Mouse (Mus musculus): ENCODE results near the gene 1700008O03Rik.

DNA sequence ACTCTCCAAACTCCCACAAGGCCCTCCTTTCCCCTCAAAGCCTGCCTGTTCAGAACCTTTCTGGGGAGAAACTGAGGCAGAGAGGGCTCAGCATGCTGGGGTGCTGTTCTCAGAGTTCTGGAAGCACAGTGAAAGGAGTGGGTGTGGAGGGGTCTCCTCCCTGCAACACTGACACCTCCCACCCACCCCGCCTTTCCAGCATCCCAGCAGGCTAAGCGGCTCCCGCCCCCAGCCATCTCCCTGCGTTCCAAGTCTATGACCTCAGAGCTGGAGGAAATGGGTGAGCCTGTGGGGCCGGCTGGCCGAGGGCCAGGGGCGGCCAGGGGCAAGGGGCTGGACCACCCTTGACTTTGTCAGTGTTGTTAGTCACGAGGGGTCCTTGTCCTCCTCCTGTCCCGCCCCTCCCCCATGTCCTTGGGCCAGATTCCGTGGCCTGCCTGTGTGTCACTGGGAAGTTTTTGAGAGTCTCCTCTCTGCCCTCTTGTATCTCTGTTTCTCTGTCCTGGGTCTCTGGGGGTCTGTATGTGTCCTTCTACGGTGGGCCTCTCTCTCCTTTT lies 42.1 kb downstream of the 1700008O03Rik start:
- TF ChIP-seq CTCF (IDR thresholded peaks at IDR 0.05; ENCODE audit: borderline replicate concordance, insufficient read depth, low read length) (no peak), POLR2A (IDR thresholded peaks at IDR 0.05; ENCODE audit: low read depth, low read length) (no peak)
